Mouse (Mus musculus) right cerebral cortex, adult 2 months (tissue): ENCODE data around the gene Dnah10.
A peak's percentile ranks its signal among the peaks of the same experiment; 100 is the strongest.

ENCODE experiments used
- DNase-seq, 2 experiments: peaks; one replicate each; pipeline ENCODE4 v3.0.0; 2021 to 2022; ENCODE audit warnings: low spot score in 2 of 2

Gene Dnah10

GRCm38 (mm10) chr5:124812466-124812865, 87.6 kb downstream of the Dnah10 start:
- no peak for DNase-seq

GRCm38 (mm10) chr5:124814797-124815196, 89.9 kb downstream of the Dnah10 start:
- DNase-seq: no peak

GRCm38 (mm10) chr5:124817050-124817449, 92.2 kb downstream of the Dnah10 start:
- DNase-seq: no peak

GRCm38 (mm10) chr5:124822128-124822894, 97.4 kb downstream of the Dnah10 start:
- DNase-seq: no peak

- DNase-seq: no peak
These were observed 105.4 kb downstream of the Dnah10 start for GRCm38 (mm10) chr5:124830331-124830730.

GRCm38 (mm10) chr5:124835218-124835617, 110.3 kb downstream of the Dnah10 start:
- no peak for DNase-seq

GRCm38 (mm10) chr5:124836075-124836474, 111.2 kb downstream of the Dnah10 start:
- no peak for DNase-seq

- DNase-seq: peak; percentile 65 to 67
These were observed 111.7 kb downstream of the Dnah10 start for GRCm38 (mm10) chr5:124836621-124837020.

GRCm38 (mm10) chr5:124840202-124840601, 115.3 kb downstream of the Dnah10 start:
- no peak for DNase-seq

GRCm38 (mm10) chr5:124840669-124841068, 115.8 kb downstream of the Dnah10 start:
- no peak for DNase-seq

- no peak for DNase-seq
These were observed 118.5 kb downstream of the Dnah10 start for GRCm38 (mm10) chr5:124843386-124843785.

GRCm38 (mm10) chr5:124844929-124845328, 120.0 kb downstream of the Dnah10 start:
- no peak for DNase-seq

- DNase-seq: no peak
These were observed 122.1 kb downstream of the Dnah10 start for GRCm38 (mm10) chr5:124847014-124847413.

GRCm38 (mm10) chr5:124848994-124849393, 124.1 kb downstream of the Dnah10 start:
- no peak for DNase-seq

- no peak for DNase-seq
These were observed 126.7 kb downstream of the Dnah10 start for GRCm38 (mm10) chr5:124851572-124851971.

GRCm38 (mm10) chr5:124852294-124852693, 127.4 kb downstream of the Dnah10 start:
- DNase-seq: no peak

- DNase-seq: peak in 1 of 2 experiments; percentile 34
These were observed 128.2 kb downstream of the Dnah10 start for GRCm38 (mm10) chr5:124853079-124853478.

GRCm38 (mm10) chr5:124854202-124854601, 129.3 kb downstream of the Dnah10 start:
- DNase-seq: no peak

GRCm38 (mm10) chr5:124860013-124860412, 135.1 kb downstream of the Dnah10 start:
- DNase-seq: no peak

GRCm38 (mm10) chr5:124861463-124861862, 136.6 kb downstream of the Dnah10 start:
- peak in 1 of 2 experiments; percentile 59 for DNase-seq

- peak; percentile 96 to 97 for DNase-seq
These were observed 137.4 kb downstream of the Dnah10 start, which contains the start of the genes Ccdc92 and Zfp664 for GRCm38 (mm10) chr5:124862013-124862866. Ccdc92 (minus strand) TSS chr5:124862424. Zfp664 (plus strand) TSS chr5:124862691.
